Mouse (Mus musculus) forebrain, embryonic 11.5 days (tissue): Measurements from ENCODE around the gene Echs1. TPM values are rescaled to one million over a fixed set of nuclear protein-coding genes. Genes with fewer than 3 reads are reported as not detected.
"Not testable (repeated sequence)": the region's sequence is repeated elsewhere in the genome, so short reads cannot be mapped to it uniquely, and the experiment has no call there.

Experiments used
- ATAC-seq: fragments of 200-750 bp; cut with Nextera tagmentation; replicated peaks from 2 replicates; pipeline ENCODE4 v1.8.0; 2017; ENCODE audit warnings: moderate TSS enrichment; ENCODE audit not compliant: low FRiP score
- DNase-seq: peaks from one replicate; pipeline ENCODE4 v3.0.0-alpha.2; 2017; ENCODE audit warnings: low spot score
- H3K27ac ChIP-seq: fragments of 300-500 bp; sonication (generic); 2 replicates; pipeline ENCODE4 v1.5.1; 2014; ENCODE audit warnings: low read depth, low read length
- H3K27me3 ChIP-seq: fragments of 300-500 bp; sonication (generic); 2 replicates; pipeline ENCODE4 v1.6.1; 2014; ENCODE audit warnings: mild to moderate bottlenecking, low read length, mixed read lengths; ENCODE audit not compliant: control insufficient read depth, insufficient read depth
- H3K36me3 ChIP-seq: fragments of 300-500 bp; sonication (generic); 2 replicates; pipeline ENCODE4 v1.6.1; 2014; ENCODE audit warnings: mild to moderate bottlenecking, low read length, moderate library complexity, mixed read lengths; ENCODE audit not compliant: control insufficient read depth, insufficient read depth
- H3K4me1 ChIP-seq: fragments of 300-500 bp; sonication (generic); replicated peaks from 2 replicates; pipeline ENCODE4 v1.6.1; 2014; ENCODE audit warnings: low read length, mixed read lengths; ENCODE audit not compliant: control insufficient read depth, insufficient read depth
- H3K4me2 ChIP-seq: fragments of 300-500 bp; sonication (generic); 2 replicates; pipeline ENCODE4 v1.6.1; 2014; ENCODE audit warnings: low read depth, mild to moderate bottlenecking, low read length, moderate library complexity, mixed read lengths; ENCODE audit not compliant: severe bottlenecking
- H3K4me3 ChIP-seq: fragments of 300-500 bp; sonication (generic); 2 replicates; pipeline ENCODE4 v1.5.1; 2014; ENCODE audit warnings: low read depth, low read length
- H3K9ac ChIP-seq: fragments of 300-500 bp; sonication (generic); 2 replicates; pipeline ENCODE4 v1.6.1; 2014; ENCODE audit warnings: low read length
- H3K9me3 ChIP-seq: fragments of 300-500 bp; sonication (generic); 2 replicates; pipeline ENCODE4 v1.6.1; 2016; ENCODE audit warnings: low read length, mixed read lengths; ENCODE audit not compliant: control insufficient read depth
- WGBS: fragments of 180-500 bp; shearing (Covaris S2); extraction: QIAGEN DNeasy Blood & Tissue Kit; methylation state at CpG from one replicate; pipeline ENCODE4 v1.1.7; 2014; 5-methylcytosine and 5-hydroxymethylcytosine counted together
- polyA plus RNA-seq: library from polyadenylated mRNA; unstranded; fragments of >200 nt; fragmentation: Nextera tagmentation; extraction: Ambion mirVana; gene quantifications from 2 replicates; pipeline ENCODE4 v1.2.1, GENCODE M21; 2014

The Echs1 gene
- polyA plus RNA-seq, 1 experiment from 2014 or later: 147 TPM

- 1% methylated on average over 8 of the region's 8 CpGs for WGBS
- 0 out of 2 replicates have a peak, but pooled peaks cover 2% of the 10 kb centered on the region for H3K4me1 ChIP-seq
- H3K36me3 ChIP-seq: no peaks in the 10 kb centered on the region
- no peaks in the 10 kb centered on the region for H3K27me3 ChIP-seq
- H3K9ac ChIP-seq: peak overlapping the region; percentile 96
- H3K4me2 ChIP-seq: peak overlapping the region; percentile 85
- peak overlapping the region; percentile 72 for H3K4me3 ChIP-seq
- no peak overlapping the region for H3K27ac ChIP-seq
- no peak for ATAC-seq
- no peaks in the 10 kb centered on the region for H3K9me3 ChIP-seq
- DNase-seq: no peak
Observed at GRCm38 (mm10) chr7:140138021-140138310, 21.7 kb upstream of the Echs1 start.

GRCm38 (mm10) chr7:140137135-140138020 is 21.1 kb upstream of the Echs1 start, which contains the start of gene Mtg1:
Mtg1 (plus strand) TSS chr7:140137564.
- 2% methylated on average over 39 of the region's 39 CpGs for WGBS

GRCm38 (mm10) chr7:140135106-140135770 is 19.0 kb upstream of the Echs1 start:
- Histone ChIP-seq H3K9me3 (no peaks in the 10 kb centered on the region), H3K27me3 (no peaks in the 10 kb centered on the region), H3K4me2 (no peak overlapping the region), H3K4me3 (no peak overlapping the region), H3K4me1 (0 out of 2 replicates have a peak, but pooled peaks cover 2% of the 10 kb centered on the region), H3K27ac (no peak overlapping the region), H3K36me3 (no peaks in the 10 kb centered on the region), H3K9ac (no peak overlapping the region)
- no peak for DNase-seq
- WGBS: 93% methylated on average over 5 of the region's 5 CpGs
- no peak for ATAC-seq

More at GRCm38 (mm10) chr7:140137135-140138020, 21.1 kb upstream of the Echs1 start, which contains the start of gene Mtg1:
- Histone ChIP-seq H3K27me3 (no peaks in the 10 kb centered on the region), H3K27ac (peak within 1 kb of the TSS; percentile 46; the same call in 1 of the 2 replicates), H3K4me2 (peak within 1 kb of the TSS; percentile 85), H3K9me3 (no peaks in the 10 kb centered on the region), H3K4me1 (0 out of 2 replicates have a peak, but pooled peaks cover 2% of the 10 kb centered on the region), H3K4me3 (peak within 1 kb of the TSS; percentile 72), H3K9ac (peak within 1 kb of the TSS; percentile 96), H3K36me3 (no peaks in the 10 kb centered on the region)
- DNase-seq (peak; percentile 98), ATAC-seq (peak; percentile 98)

- H3K36me3 ChIP-seq, DNase-seq, H3K27me3 ChIP-seq, H3K4me1 ChIP-seq, ATAC-seq, H3K4me2 ChIP-seq, H3K9ac ChIP-seq, H3K4me3 ChIP-seq, H3K9me3 ChIP-seq, H3K27ac ChIP-seq: not testable (repeated sequence)
- WGBS: 91% methylated on average over 5 of the region's 7 CpGs
Observed at GRCm38 (mm10) chr7:140134033-140134432, 17.8 kb upstream of the Echs1 start.

GRCm38 (mm10) chr7:140132184-140132583 is 15.9 kb upstream of the Echs1 start:
- H3K9me3 ChIP-seq, H3K4me3 ChIP-seq, H3K4me1 ChIP-seq, H3K36me3 ChIP-seq, H3K27ac ChIP-seq, H3K27me3 ChIP-seq, H3K9ac ChIP-seq, H3K4me2 ChIP-seq, ATAC-seq, DNase-seq: not testable (repeated sequence)
- WGBS: 93% methylated on average over 7 of the region's 7 CpGs

GRCm38 (mm10) chr7:140127911-140128310 is 11.6 kb upstream of the Echs1 start:
- Histone ChIP-seq H3K9ac (no peak overlapping the region), H3K27ac (no peak overlapping the region), H3K4me2 (no peak overlapping the region), H3K27me3 (no peaks in the 10 kb centered on the region), H3K9me3 (no peaks in the 10 kb centered on the region), H3K4me3 (no peak overlapping the region), H3K4me1 (peaks cover 3% of the 10 kb centered on the region; the same call in 1 of the 2 replicates), H3K36me3 (no peaks in the 10 kb centered on the region)
- DNase-seq (no peak), ATAC-seq (no peak)
- WGBS: 85% methylated on average over 2 of the region's 2 CpGs

- Histone ChIP-seq H3K4me1 (peaks cover 3% of the 10 kb centered on the region; the same call in 1 of the 2 replicates), H3K27me3 (no peaks in the 10 kb centered on the region), H3K4me3 (no peak overlapping the region), H3K27ac (no peak overlapping the region), H3K4me2 (no peak overlapping the region), H3K9ac (no peak overlapping the region), H3K9me3 (no peaks in the 10 kb centered on the region), H3K36me3 (no peaks in the 10 kb centered on the region)
- 95% methylated on average over 3 of the region's 3 CpGs for WGBS
- DNase-seq (no peak), ATAC-seq (no peak)
Observed at GRCm38 (mm10) chr7:140126934-140127333, 10.7 kb upstream of the Echs1 start.

- ATAC-seq: peak; percentile 30; the same call in 1 of the 2 replicates
- no peak overlapping the region for H3K27ac ChIP-seq
Observed at GRCm38 (mm10) chr7:140126022-140126350, 9.7 kb upstream of the Echs1 start.

More at GRCm38 (mm10) chr7:140126022-140126350, 9.7 kb upstream of the Echs1 start:
- no peaks in the 10 kb centered on the region for H3K36me3 ChIP-seq
- H3K4me3 ChIP-seq: peak overlapping the region; percentile 69
- H3K9ac ChIP-seq: peak overlapping the region; percentile 76
- no peaks in the 10 kb centered on the region for H3K9me3 ChIP-seq
- peak overlapping the region; percentile 85 for H3K4me2 ChIP-seq
- WGBS: 6% methylated on average over 5 of the region's 5 CpGs
- H3K4me1 ChIP-seq: peaks cover 3% of the 10 kb centered on the region; the same call in 1 of the 2 replicates
- no peak for DNase-seq
- H3K27me3 ChIP-seq: no peaks in the 10 kb centered on the region
